Mouse (Mus musculus) kidney, adult 8-10 months (tissue): ENCODE data around the gene Mib2.

Experiments used
- DNase-seq, 2 experiments: peaks; one replicate each; pipeline ENCODE4 v3.0.0; 2022

Gene Mib2

GRCm38 (mm10) chr4:155611860-155612259 lies 57.1 kb downstream of the Mib2 start:
- DNase-seq, result no peak

GRCm38 (mm10) chr4:155606825-155607224 lies 62.2 kb downstream of the Mib2 start:
- no peak for DNase-seq

- DNase-seq, result no peak
These were observed 63.9 kb downstream of the Mib2 start for GRCm38 (mm10) chr4:155605132-155605531.
